Mouse (Mus musculus): ENCODE data around the gene Alyref. TPM values are rescaled to one million over a fixed set of nuclear protein-coding genes. Genes with fewer than 3 reads are reported as not detected.
"Not testable (repeated sequence)": the region's sequence is repeated elsewhere in the genome, so short reads cannot be mapped to it uniquely, and the experiment has no call there.

Alyref gene
- polyA plus RNA-seq, 1 experiment from 2014 or later, result 643 TPM

DNA sequence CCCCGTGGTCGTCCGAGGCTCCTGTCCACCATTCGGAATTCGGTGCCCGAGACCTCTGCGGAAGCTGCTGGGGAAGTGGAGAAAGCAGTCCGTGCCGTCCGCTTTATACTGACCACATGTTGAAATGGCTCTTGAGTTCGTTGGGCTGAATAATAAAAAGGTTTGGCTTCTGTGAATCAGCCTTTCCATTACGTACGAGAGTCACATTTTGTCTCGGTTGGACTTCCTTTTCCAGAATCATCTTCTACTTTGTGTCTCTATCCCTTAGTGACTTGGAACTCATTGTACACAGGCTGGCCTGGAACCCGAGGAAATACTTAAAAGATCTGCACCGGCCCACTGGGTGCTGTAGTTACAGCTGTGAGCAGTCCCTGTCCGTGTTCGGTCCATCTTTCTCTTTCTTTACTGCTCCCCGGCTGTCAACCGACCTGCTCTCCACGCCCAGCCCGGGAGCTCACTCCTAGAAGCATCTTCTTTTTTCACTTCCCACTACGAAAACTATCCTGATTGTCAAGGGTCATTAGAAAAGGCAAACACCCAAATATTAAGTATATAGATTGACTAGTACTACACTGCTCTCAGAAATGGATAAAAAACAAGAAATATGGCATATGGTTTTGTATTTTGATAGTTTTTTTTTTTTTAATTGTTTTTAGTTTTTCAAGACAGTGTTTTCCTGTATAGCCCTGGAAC lies 24.4 kb downstream of the Alyref start:
- DNase-seq (ENCODE audit: low spot score), result no peak
- H3K9me3 ChIP-seq, result no peaks in the 10 kb centered on the region
- peaks cover 48% of the 10 kb centered on the region for H3K36me3 ChIP-seq
- H3K27ac ChIP-seq, result peak overlapping the region; percentile 97
- no peaks in the 10 kb centered on the region for H3K27me3 ChIP-seq (ENCODE audit: insufficient read depth, poor library complexity, severe bottlenecking)
- peak overlapping the region; percentile 100 for H3K4me3 ChIP-seq
- WGBS, result under 1% methylated on average over 23 of the region's 23 CpGs
- peaks cover 37% of the 10 kb centered on the region for H3K4me1 ChIP-seq (replicated peaks)

- peak; percentile 99 for DNase-seq (ENCODE audit: low spot score)
- Histone ChIP-seq H3K4me1 (replicated peaks) (peaks cover 29% of the 10 kb centered on the region), H3K27me3 (ENCODE audit: insufficient read depth, poor library complexity, severe bottlenecking) (no peaks in the 10 kb centered on the region), H3K9me3 (no peaks in the 10 kb centered on the region), H3K36me3 (peaks cover 48% of the 10 kb centered on the region), H3K27ac (peak within 1 kb of the TSS; percentile 97), H3K4me3 (peak within 1 kb of the TSS; percentile 100)
- WGBS, result under 1% methylated on average over 94 of the region's 94 CpGs
Measured at GRCm38 (mm10) chr11:120572752-120573584, 25.2 kb downstream of the Alyref start, which contains the start of gene P4hb. Gene P4hb (minus strand): TSS chr11:120573253.

DNA sequence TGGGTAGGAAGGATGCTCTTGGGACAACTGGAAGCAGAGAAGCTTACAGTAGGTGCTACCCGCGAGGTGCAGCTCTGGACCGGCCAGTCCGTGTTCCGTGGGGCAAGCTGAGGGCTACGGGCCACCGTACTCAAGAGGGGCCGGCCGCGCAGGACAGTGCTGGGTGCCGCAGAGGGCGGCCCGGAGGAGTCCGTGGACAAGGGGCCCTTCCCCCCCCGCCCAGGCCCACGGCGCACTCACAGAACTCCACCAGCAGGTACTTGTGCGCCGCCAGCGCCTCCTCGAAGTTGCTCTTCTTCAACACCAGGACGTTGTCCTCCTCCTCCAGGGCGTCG lies 25.8 kb downstream of the Alyref start:
- DNase-seq (ENCODE audit: low spot score), result no peak
- Histone ChIP-seq H3K27me3 (ENCODE audit: insufficient read depth, poor library complexity, severe bottlenecking) (no peaks in the 10 kb centered on the region), H3K4me3 (peak overlapping the region; percentile 100), H3K36me3 (peaks cover 48% of the 10 kb centered on the region), H3K4me1 (replicated peaks) (peaks cover 29% of the 10 kb centered on the region), H3K27ac (peak overlapping the region; percentile 97), H3K9me3 (no peaks in the 10 kb centered on the region)
- WGBS, result under 1% methylated on average over 24 of the region's 24 CpGs

DNA sequence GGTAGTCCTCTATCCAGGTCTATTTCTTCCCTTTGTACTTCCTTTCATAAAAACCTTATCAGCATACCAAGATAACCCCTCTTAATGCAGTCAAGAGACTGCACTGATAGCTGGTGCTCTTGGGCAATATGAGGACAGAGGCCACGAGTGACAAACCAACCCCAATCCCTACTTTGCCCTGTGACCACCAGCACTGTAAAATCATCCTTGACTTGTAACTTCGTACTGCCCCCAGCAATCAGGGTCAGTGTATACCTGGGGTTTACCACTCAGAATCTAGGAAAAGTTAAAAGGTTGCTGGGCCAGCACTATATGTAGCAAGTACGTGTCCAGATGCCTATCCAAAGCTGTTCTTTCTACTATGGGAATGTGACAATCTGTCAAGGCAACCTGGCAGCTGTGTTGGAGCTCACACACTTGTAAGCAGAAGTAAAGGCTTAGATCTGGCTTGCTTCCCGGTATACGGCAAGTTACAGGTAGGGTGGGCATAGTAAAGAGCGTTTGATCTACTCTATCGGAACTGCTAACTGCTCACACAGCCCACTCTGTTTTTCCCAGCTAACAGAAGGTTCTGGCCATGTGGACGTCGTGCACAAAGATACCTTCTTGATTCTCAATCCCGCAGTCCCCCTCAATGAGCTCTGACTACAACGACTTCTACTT lies 26.3 kb downstream of the Alyref start:
- Histone ChIP-seq H3K4me3 (peak overlapping the region; percentile 100), H3K27ac (peak overlapping the region; percentile 97), H3K36me3 (peaks cover 48% of the 10 kb centered on the region), H3K9me3 (no peaks in the 10 kb centered on the region), H3K4me1 (replicated peaks) (peaks cover 29% of the 10 kb centered on the region), H3K27me3 (ENCODE audit: insufficient read depth, poor library complexity, severe bottlenecking) (no peaks in the 10 kb centered on the region)
- DNase-seq (ENCODE audit: low spot score), result no peak
- WGBS, result 18% methylated on average over 11 of the region's 11 CpGs

DNA sequence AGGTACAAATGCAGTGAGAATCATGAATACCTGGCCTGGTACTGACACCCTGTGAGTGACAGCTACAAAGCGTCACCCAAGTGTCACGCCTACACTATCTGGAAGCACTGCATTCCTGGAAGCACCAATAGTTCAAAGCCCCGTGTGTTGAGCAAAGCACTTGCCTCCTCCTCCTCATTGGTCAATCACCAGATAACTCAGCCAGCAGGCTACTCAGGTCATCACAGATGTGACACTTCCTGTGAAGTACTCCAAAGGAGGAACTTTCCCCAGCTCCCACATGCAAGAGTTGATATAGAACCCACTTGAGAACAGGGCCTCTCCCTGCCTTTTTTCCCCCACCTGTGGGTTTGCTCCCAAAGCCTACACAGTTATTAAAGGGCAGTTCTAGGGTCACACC lies 27.0 kb downstream of the Alyref start:
- no peaks in the 10 kb centered on the region for H3K27me3 ChIP-seq (ENCODE audit: insufficient read depth, poor library complexity, severe bottlenecking)
- WGBS, result 84% methylated on average over 3 of the region's 3 CpGs
- peaks cover 29% of the 10 kb centered on the region for H3K4me1 ChIP-seq (replicated peaks)
- peaks cover 55% of the 10 kb centered on the region for H3K36me3 ChIP-seq
- H3K27ac ChIP-seq, result peak overlapping the region; percentile 97; the same call in 1 of the 2 replicates
- H3K9me3 ChIP-seq, result no peaks in the 10 kb centered on the region
- peak overlapping the region; percentile 100 for H3K4me3 ChIP-seq
- DNase-seq (ENCODE audit: low spot score), result no peak

DNA sequence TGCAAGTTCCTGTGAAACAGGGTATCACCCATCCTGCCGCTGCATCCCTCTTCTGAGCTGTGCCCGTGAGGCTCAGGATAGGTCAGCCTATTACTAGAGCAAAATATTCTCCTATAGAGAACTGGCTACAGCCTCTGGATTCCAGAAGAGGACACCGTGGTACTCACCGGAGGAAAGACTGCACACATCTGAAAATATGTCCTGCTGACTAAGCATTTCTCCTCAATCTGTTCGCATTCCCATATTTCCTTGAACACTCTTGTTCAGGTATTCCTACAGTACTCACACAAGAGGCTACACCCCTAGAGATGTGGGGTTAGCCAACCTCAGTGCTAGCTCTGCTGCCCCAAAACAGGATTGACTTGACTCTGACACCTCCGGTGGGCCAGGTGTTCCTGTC lies 29.8 kb downstream of the Alyref start:
- no peaks in the 10 kb centered on the region for H3K27me3 ChIP-seq (ENCODE audit: insufficient read depth, poor library complexity, severe bottlenecking)
- DNase-seq (ENCODE audit: low spot score), result no peak
- no peaks in the 10 kb centered on the region for H3K9me3 ChIP-seq
- peaks cover 17% of the 10 kb centered on the region for H3K4me1 ChIP-seq (replicated peaks)
- H3K27ac ChIP-seq, result no peak overlapping the region
- 93% methylated on average over 6 of the region's 6 CpGs for WGBS
- H3K4me3 ChIP-seq, result no peak overlapping the region
- peaks cover 83% of the 10 kb centered on the region for H3K36me3 ChIP-seq

- Histone ChIP-seq H3K9me3 (no peaks in the 10 kb centered on the region), H3K27me3 (ENCODE audit: insufficient read depth, poor library complexity, severe bottlenecking) (no peaks in the 10 kb centered on the region), H3K4me3 (no peak overlapping the region), H3K27ac (no peak overlapping the region), H3K4me1 (replicated peaks) (no peaks in the 10 kb centered on the region), H3K36me3 (peaks cover 100% of the 10 kb centered on the region)
- 87% methylated on average over 9 of the region's 9 CpGs for WGBS
- no peak for DNase-seq (ENCODE audit: low spot score)
Measured at GRCm38 (mm10) chr11:120565114-120565513, 33.1 kb downstream of the Alyref start.

GRCm38 (mm10) chr11:120562949-120563348 lies 35.2 kb downstream of the Alyref start:
- Histone ChIP-seq H3K36me3 (peaks cover 96% of the 10 kb centered on the region), H3K4me1 (replicated peaks) (no peaks in the 10 kb centered on the region), H3K4me3 (no peak overlapping the region), H3K9me3 (no peaks in the 10 kb centered on the region), H3K27ac (no peak overlapping the region), H3K27me3 (ENCODE audit: insufficient read depth, poor library complexity, severe bottlenecking) (no peaks in the 10 kb centered on the region)
- no peak for DNase-seq (ENCODE audit: low spot score)
- WGBS, result 95% methylated on average over 13 of the region's 13 CpGs

DNA sequence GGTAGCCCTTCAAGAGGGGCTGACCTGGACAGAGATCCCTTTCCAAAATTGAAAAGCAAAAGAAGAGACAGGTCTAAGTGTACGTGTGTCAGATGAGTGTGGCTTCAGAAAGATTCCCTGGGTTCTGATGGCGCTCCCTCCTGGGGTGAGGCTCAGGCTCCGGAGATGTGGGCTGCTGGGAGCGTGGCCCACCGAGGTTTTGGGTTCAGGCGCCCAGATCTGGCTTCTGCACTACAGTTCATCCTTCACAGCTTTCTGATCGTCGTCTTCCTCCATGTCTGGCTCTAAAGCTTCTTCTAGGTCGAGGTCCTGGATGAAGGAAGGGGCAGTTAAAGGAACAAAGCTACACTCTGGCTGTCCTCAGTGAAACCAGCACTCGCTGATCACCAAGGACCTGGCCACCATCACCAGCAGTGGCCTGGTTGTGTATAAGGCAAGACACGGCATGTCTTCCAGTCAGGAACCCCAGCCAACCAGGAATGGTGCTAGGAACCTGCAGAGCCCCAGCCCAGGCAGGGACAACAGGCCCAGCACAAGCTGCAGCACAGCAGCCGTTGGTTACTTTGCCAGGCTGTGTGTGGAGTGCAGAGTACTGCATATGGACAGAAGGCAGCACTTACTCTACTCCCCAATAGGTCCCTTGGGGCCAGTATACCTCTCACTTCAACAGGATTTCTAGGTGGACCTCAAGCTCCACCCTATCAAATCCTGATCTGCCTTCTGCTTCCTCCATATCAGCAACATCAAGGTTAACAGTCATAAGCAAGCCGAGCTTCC lies 37.0 kb downstream of the Alyref start:
- H3K27ac ChIP-seq, result no peak overlapping the region
- 95% methylated on average over 13 of the region's 13 CpGs for WGBS
- H3K4me3 ChIP-seq, result no peak overlapping the region
- no peaks in the 10 kb centered on the region for H3K4me1 ChIP-seq (replicated peaks)
- DNase-seq (ENCODE audit: low spot score), result no peak
- H3K36me3 ChIP-seq, result peaks cover 78% of the 10 kb centered on the region
- H3K9me3 ChIP-seq, result peaks cover 8% of the 10 kb centered on the region; the same call in 1 of the 2 replicates
- no peaks in the 10 kb centered on the region for H3K27me3 ChIP-seq (ENCODE audit: insufficient read depth, poor library complexity, severe bottlenecking)

GRCm38 (mm10) chr11:120558843-120559242 lies 39.3 kb downstream of the Alyref start:
- not testable (repeated sequence) for H3K4me3 ChIP-seq; DNase-seq (ENCODE audit: low spot score); H3K9me3 ChIP-seq; H3K27me3 ChIP-seq (ENCODE audit: insufficient read depth, poor library complexity, severe bottlenecking); H3K27ac ChIP-seq; H3K4me1 ChIP-seq (replicated peaks)
- H3K36me3 ChIP-seq, result peaks cover 55% of the 10 kb centered on the region
- WGBS, result 88% methylated on average over 6 of the region's 6 CpGs

- peaks cover 8% of the 10 kb centered on the region; the same call in 1 of the 2 replicates for H3K9me3 ChIP-seq
- peaks cover 23% of the 10 kb centered on the region for H3K36me3 ChIP-seq
- no peak overlapping the region for H3K4me3 ChIP-seq
- H3K27me3 ChIP-seq (ENCODE audit: insufficient read depth, poor library complexity, severe bottlenecking), result no peaks in the 10 kb centered on the region
- WGBS, result 91% methylated on average over 2 of the region's 2 CpGs
- no peak for DNase-seq (ENCODE audit: low spot score)
- peaks cover 6% of the 10 kb centered on the region for H3K4me1 ChIP-seq (replicated peaks)
- no peak overlapping the region for H3K27ac ChIP-seq
Measured at GRCm38 (mm10) chr11:120555260-120555659, 42.9 kb downstream of the Alyref start.

DNA sequence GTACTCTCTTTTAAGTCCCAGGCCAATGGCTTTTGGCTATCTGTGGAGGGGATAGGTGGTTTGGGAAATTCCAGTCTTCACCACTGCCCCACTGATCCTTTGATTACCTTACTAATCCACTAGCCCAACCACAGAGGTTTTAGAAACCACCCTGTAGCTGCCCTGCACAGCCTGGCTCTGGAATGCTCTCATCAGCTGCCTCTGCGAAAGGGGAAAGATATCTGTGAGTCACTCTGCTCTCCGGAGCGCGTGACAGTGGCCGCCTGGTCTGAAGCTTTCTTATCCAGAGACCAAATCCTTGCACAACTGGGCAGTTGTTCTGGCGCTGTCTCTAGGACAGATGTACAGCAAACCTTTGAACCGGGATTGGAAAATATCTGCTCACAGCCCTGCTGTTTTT lies 43.3 kb downstream of the Alyref start:
- no peak for DNase-seq (ENCODE audit: low spot score)
- H3K27ac ChIP-seq, result no peak overlapping the region
- no peak overlapping the region for H3K4me3 ChIP-seq
- peaks cover 10% of the 10 kb centered on the region for H3K4me1 ChIP-seq (replicated peaks)
- WGBS, result 84% methylated on average over 7 of the region's 7 CpGs
- no peaks in the 10 kb centered on the region for H3K27me3 ChIP-seq (ENCODE audit: insufficient read depth, poor library complexity, severe bottlenecking)
- peaks cover 8% of the 10 kb centered on the region; the same call in 1 of the 2 replicates for H3K9me3 ChIP-seq
- peaks cover 18% of the 10 kb centered on the region for H3K36me3 ChIP-seq
